In genomic region chr7:3332619-3333521, GRCm38 (mm10) we compare ENCODE assay signal across 8 mouse cellular contexts. TPM values are rescaled to one million over a fixed set of nuclear protein-coding genes. Genes with fewer than 3 reads are reported as not detected.
A peak's percentile ranks its signal among the peaks of the same experiment; 100 is the strongest.
DNase-seq lines count a peak whose midpoint lies in the region; ATAC-seq lines count a peak whose summit lies in the region.

Gene Cacng7 (plus strand): TSS chr7:3332955.

- DNase-seq in lung, postnatal 36 days: no peak
- peak; percentile 84 for DNase-seq in embryo, embryonic 10.5 days (ENCODE audit: low spot score)
- DNase-seq in gonadal fat pad, adult 2 months (ENCODE audit: low read depth): no peak
- DNase-seq in layer of hippocampus, adult 18-20 months (ENCODE audit: low spot score in 2 of 2): peak; percentile 51 to 64
- peak; percentile 73 for DNase-seq in right cerebral cortex, postnatal 4 days
- no peak for DNase-seq in urinary bladder, postnatal 36 days (ENCODE audit: low spot score in 2 of 2)

- no peaks in the 10 kb centered on the region for H3K9me3 ChIP-seq in lung, embryonic 15.5 days
- no peaks in the 10 kb centered on the region for H3K9me3 ChIP-seq in lung, embryonic 16.5 days (ENCODE audit: control insufficient read depth, low read length)

- H3K27ac ChIP-seq in lung, embryonic 15.5 days: peak within 1 kb of the TSS; percentile 53
- no peak within 1 kb of the TSS for H3K27ac ChIP-seq in lung, embryonic 16.5 days (ENCODE audit: low read length)

- peaks cover 25% of the 10 kb centered on the region for H3K4me1 ChIP-seq in lung, embryonic 15.5 days
- H3K4me1 ChIP-seq in lung, embryonic 16.5 days (replicated peaks; ENCODE audit: control insufficient read depth, insufficient read depth, low read length): peaks cover 18% of the 10 kb centered on the region

- peak; percentile 80 for ATAC-seq in lung, embryonic 15.5 days (ENCODE audit: borderline replicate concordance, extremely low read depth, low FRiP score, low TSS enrichment)
- ATAC-seq in lung, embryonic 16.5 days (ENCODE audit: low read depth): peak; percentile 73

- peak within 1 kb of the TSS; percentile 67 for H3K4me2 ChIP-seq in lung, embryonic 15.5 days
- peak within 1 kb of the TSS; percentile 59 for H3K4me2 ChIP-seq in lung, embryonic 16.5 days (ENCODE audit: low read depth, low read length)

- peak within 1 kb of the TSS; percentile 58 for H3K4me3 ChIP-seq in lung, embryonic 15.5 days
- peak within 1 kb of the TSS; percentile 62 for H3K4me3 ChIP-seq in lung, embryonic 16.5 days (ENCODE audit: low read length)

- under 1% methylated on average over 51 of the region's 65 CpGs for WGBS in lung, embryonic 15.5 days
- 1% methylated on average over 45 of the region's 65 CpGs for WGBS in lung, embryonic 16.5 days

- peak within 1 kb of the TSS; percentile 42 for H3K9ac ChIP-seq in lung, embryonic 15.5 days
- H3K9ac ChIP-seq in lung, embryonic 16.5 days (ENCODE audit: low read length): peak within 1 kb of the TSS; percentile 71

- no peaks in the 10 kb centered on the region for H3K36me3 ChIP-seq in lung, embryonic 15.5 days
- H3K36me3 ChIP-seq in lung, embryonic 16.5 days (ENCODE audit: control insufficient read depth, insufficient read depth, low read length): no peaks in the 10 kb centered on the region

- peaks cover 38% of the 10 kb centered on the region for H3K27me3 ChIP-seq in lung, embryonic 15.5 days
- peaks cover 18% of the 10 kb centered on the region for H3K27me3 ChIP-seq in lung, embryonic 16.5 days (ENCODE audit: control insufficient read depth, insufficient read depth, low read depth, low read length)

RNA-seq across cellular contexts. Expression of gene Cacng7, which starts in this region (rescaled TPM):
- 0.48 and 0.49 TPM in 2 replicates for polyA plus RNA-seq in lung, embryonic 15.5 days (2015; fragmentation: Nextera tagmentation; extraction: Ambion mirVana)
- polyA plus RNA-seq in gonadal fat pad, adult 2 months (2012; rRNA removed): 8.5 and 11.4 TPM in 2 replicates
- total RNA-seq in layer of hippocampus, adult 18-20 months (2021): 100 to 1,000 TPM; 134 to 148 TPM
- polyA plus RNA-seq in lung, embryonic 16.5 days (2015; fragmentation: Nextera tagmentation; extraction: Ambion mirVana): 0.24 and 0.55 TPM in 2 replicates

Comparison
In these comparisons a context has a peak if more than half of its experiments do, and no peak if none do; other contexts are left out.
1. Peak in ATAC-seq, H3K4me3 ChIP-seq, H3K27ac ChIP-seq, H3K9ac ChIP-seq and H3K4me2 ChIP-seq in lung, embryonic 15.5 days; RNA of the gene not detected or under 1 TPM.
2. Peak in ATAC-seq, H3K4me3 ChIP-seq, H3K9ac ChIP-seq and H3K4me2 ChIP-seq in lung, embryonic 16.5 days; RNA of the gene not detected or under 1 TPM.
3. DNase-seq: peak in embryo, embryonic 10.5 days (single experiment), layer of hippocampus, adult 18-20 months (2 of 2) and right cerebral cortex, postnatal 4 days (single experiment); none in lung, postnatal 36 days (single experiment), gonadal fat pad, adult 2 months (single experiment) and urinary bladder, postnatal 36 days (0 of 2).